Mouse (Mus musculus): ENCODE measurements around the gene Ahdc1. TPM values are rescaled to one million over a fixed set of nuclear protein-coding genes. Genes with fewer than 3 reads are reported as not detected.
A peak's percentile ranks its signal among the peaks of the same experiment; 100 is the strongest.

Gene Ahdc1
- polyA plus RNA-seq (2012; fragmentation: generic; extraction: Trizol): 58.2 TPM

GRCm38 (mm10) chr4:133011028-133011820 is at the start of gene Ahdc1:
Ahdc1 (plus strand) TSS chr4:133011260.
- H3K4me3 ChIP-seq: peak within 1 kb of the TSS; percentile 92
- H3K36me3 ChIP-seq (ENCODE audit: control insufficient read depth, insufficient read depth): no peaks in the 10 kb centered on the region
- H3ac ChIP-seq (ENCODE audit: control insufficient read depth, insufficient read length): peak within 1 kb of the TSS; percentile 93
- TF ChIP-seq POLR2A (IDR thresholded peaks at IDR 0.05; ENCODE audit: insufficient read length, low read depth) (peak; percentile 96), MYOD1 (IDR thresholded peaks at IDR 0.05; ENCODE audit: control insufficient read depth in 1 of 3, insufficient read length in 2 of 3, low read depth in 2 of 3) (peak in 1 of 3 experiments; percentile 37), MAX (IDR thresholded peaks at IDR 0.05; ENCODE audit: low read depth) (no peak), USF1 (IDR thresholded peaks at IDR 0.05; ENCODE audit: low read depth) (no peak), POLR2AphosphoS2 (IDR thresholded peaks at IDR 0.05; ENCODE audit: insufficient read length, low read depth) (peak; percentile 88), SRF (IDR thresholded peaks at IDR 0.05; ENCODE audit: control insufficient read depth, insufficient read length, low read depth) (no peak), MYOG (IDR thresholded peaks at IDR 0.05; ENCODE audit: control insufficient read depth in 1 of 3, insufficient read depth in 1 of 3, insufficient read length in 2 of 3, low read depth in 2 of 3) (peak in 1 of 3 experiments; percentile 4), CEBPB (IDR thresholded peaks at IDR 0.05; ENCODE audit: insufficient read depth, poor library complexity, severe bottlenecking) (no peak), REST (IDR thresholded peaks at IDR 0.05; ENCODE audit: insufficient read depth, insufficient read length) (no peak)
- H3K79me2 ChIP-seq (ENCODE audit: control insufficient read depth, insufficient read depth): peaks cover 25% of the 10 kb centered on the region
- H3K4me2 ChIP-seq (ENCODE audit: low read depth): peak within 1 kb of the TSS; percentile 89
- H3K27me3 ChIP-seq (ENCODE audit: control insufficient read depth, insufficient read depth, insufficient read length): no peaks in the 10 kb centered on the region

GRCm38 (mm10) chr4:132961866-132962265 is 49.2 kb upstream of the Ahdc1 start:
- Histone ChIP-seq H3ac (ENCODE audit: control insufficient read depth, insufficient read length) (no peak overlapping the region), H3K79me2 (ENCODE audit: control insufficient read depth, insufficient read depth) (no peaks in the 10 kb centered on the region), H3K4me3 (no peak overlapping the region), H3K36me3 (ENCODE audit: control insufficient read depth, insufficient read depth) (no peaks in the 10 kb centered on the region), H3K27me3 (ENCODE audit: control insufficient read depth, insufficient read depth, insufficient read length) (peaks cover 9% of the 10 kb centered on the region), H3K4me2 (ENCODE audit: low read depth) (no peak overlapping the region)
- TF ChIP-seq TCF3 (IDR thresholded peaks at IDR 0.05; ENCODE audit: insufficient read length, low read depth): no peak
- TF ChIP-seq SRF (IDR thresholded peaks at IDR 0.05; ENCODE audit: control insufficient read depth, insufficient read length, low read depth): no peak
- no peak for TF ChIP-seq MAX (IDR thresholded peaks at IDR 0.05; ENCODE audit: low read depth)
- no peak for TF ChIP-seq POLR2AphosphoS2 (IDR thresholded peaks at IDR 0.05; ENCODE audit: insufficient read length, low read depth)
- TF ChIP-seq REST (IDR thresholded peaks at IDR 0.05; ENCODE audit: insufficient read depth, insufficient read length): no peak
- TF ChIP-seq MYOD1 (IDR thresholded peaks at IDR 0.05; ENCODE audit: control insufficient read depth in 1 of 3, insufficient read length in 2 of 3, low read depth in 2 of 3): no peak
- TF ChIP-seq E2F4 (IDR thresholded peaks at IDR 0.05; ENCODE audit: insufficient read depth): no peak
- TF ChIP-seq CEBPB (IDR thresholded peaks at IDR 0.05; ENCODE audit: insufficient read depth, poor library complexity, severe bottlenecking): no peak
- TF ChIP-seq TCF12 (IDR thresholded peaks at IDR 0.05; ENCODE audit: insufficient read depth, poor library complexity, severe bottlenecking): no peak
- no peak for TF ChIP-seq MYOG (IDR thresholded peaks at IDR 0.05; ENCODE audit: control insufficient read depth in 1 of 3, insufficient read depth in 1 of 3, insufficient read length in 2 of 3, low read depth in 2 of 3)
- TF ChIP-seq USF1 (IDR thresholded peaks at IDR 0.05; ENCODE audit: low read depth): no peak
- TF ChIP-seq POLR2A (IDR thresholded peaks at IDR 0.05; ENCODE audit: insufficient read length, low read depth): no peak

DNA sequence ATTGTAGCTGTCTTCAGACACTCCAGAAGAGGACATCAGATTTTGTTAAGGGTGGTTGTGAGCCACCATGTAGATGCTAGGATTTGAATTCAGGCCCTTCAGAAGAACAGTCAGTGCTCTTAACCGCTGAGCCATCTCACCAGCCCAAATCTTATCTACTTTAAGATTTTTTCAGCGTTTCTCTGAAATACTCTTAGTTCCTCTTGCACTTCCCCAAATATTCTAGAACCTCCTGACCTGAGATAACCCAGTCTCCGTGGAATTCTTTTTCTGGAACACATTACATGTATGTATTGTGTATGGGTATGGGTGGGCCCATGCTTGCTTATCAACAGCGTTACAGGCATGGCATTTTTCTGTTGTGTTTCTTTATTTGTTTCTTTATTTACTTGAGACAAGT is 48.4 kb upstream of the Ahdc1 start:
- H3ac ChIP-seq (ENCODE audit: control insufficient read depth, insufficient read length): no peak overlapping the region
- no peak overlapping the region for H3K4me3 ChIP-seq
- H3K27me3 ChIP-seq (ENCODE audit: control insufficient read depth, insufficient read depth, insufficient read length): peaks cover 9% of the 10 kb centered on the region
- TF ChIP-seq MAX (IDR thresholded peaks at IDR 0.05; ENCODE audit: low read depth) (no peak), SRF (IDR thresholded peaks at IDR 0.05; ENCODE audit: control insufficient read depth, insufficient read length, low read depth) (no peak), MYOD1 (IDR thresholded peaks at IDR 0.05; ENCODE audit: control insufficient read depth in 1 of 3, insufficient read length in 2 of 3, low read depth in 2 of 3) (no peak), E2F4 (IDR thresholded peaks at IDR 0.05; ENCODE audit: insufficient read depth) (no peak), REST (IDR thresholded peaks at IDR 0.05; ENCODE audit: insufficient read depth, insufficient read length) (no peak), USF1 (IDR thresholded peaks at IDR 0.05; ENCODE audit: low read depth) (no peak), POLR2AphosphoS2 (IDR thresholded peaks at IDR 0.05; ENCODE audit: insufficient read length, low read depth) (no peak), POLR2A (IDR thresholded peaks at IDR 0.05; ENCODE audit: insufficient read length, low read depth) (no peak), CEBPB (IDR thresholded peaks at IDR 0.05; ENCODE audit: insufficient read depth, poor library complexity, severe bottlenecking) (no peak), MYOG (IDR thresholded peaks at IDR 0.05; ENCODE audit: control insufficient read depth in 1 of 3, insufficient read depth in 1 of 3, insufficient read length in 2 of 3, low read depth in 2 of 3) (no peak), TCF3 (IDR thresholded peaks at IDR 0.05; ENCODE audit: insufficient read length, low read depth) (no peak), TCF12 (IDR thresholded peaks at IDR 0.05; ENCODE audit: insufficient read depth, poor library complexity, severe bottlenecking) (no peak)
- H3K36me3 ChIP-seq (ENCODE audit: control insufficient read depth, insufficient read depth): no peaks in the 10 kb centered on the region
- no peaks in the 10 kb centered on the region for H3K79me2 ChIP-seq (ENCODE audit: control insufficient read depth, insufficient read depth)
- no peak overlapping the region for H3K4me2 ChIP-seq (ENCODE audit: low read depth)

DNA sequence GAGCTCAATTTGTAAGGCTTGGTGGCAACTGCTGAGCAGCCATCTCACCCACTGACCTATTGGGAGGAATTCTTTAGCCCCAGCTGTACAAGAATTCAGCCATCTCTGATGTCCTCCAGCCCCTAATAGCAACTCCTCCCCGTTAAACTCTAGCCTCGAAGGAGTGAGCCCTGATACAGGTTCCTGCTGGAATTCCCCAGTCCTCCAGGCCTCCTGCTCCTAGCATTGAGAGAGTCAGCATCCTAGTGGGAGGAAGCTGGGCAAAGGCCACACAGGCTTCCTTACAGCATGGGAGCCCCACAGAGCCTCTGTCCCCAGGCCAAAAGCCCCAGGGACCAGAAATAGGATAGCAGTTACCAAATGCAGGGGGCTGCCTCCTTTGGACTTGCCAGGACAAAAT is 47.6 kb upstream of the Ahdc1 start:
- TF ChIP-seq TCF3 (IDR thresholded peaks at IDR 0.05; ENCODE audit: insufficient read length, low read depth) (no peak), USF1 (IDR thresholded peaks at IDR 0.05; ENCODE audit: low read depth) (no peak), MAX (IDR thresholded peaks at IDR 0.05; ENCODE audit: low read depth) (no peak), TCF12 (IDR thresholded peaks at IDR 0.05; ENCODE audit: insufficient read depth, poor library complexity, severe bottlenecking) (no peak), REST (IDR thresholded peaks at IDR 0.05; ENCODE audit: insufficient read depth, insufficient read length) (no peak), E2F4 (IDR thresholded peaks at IDR 0.05; ENCODE audit: insufficient read depth) (no peak)
- H3ac ChIP-seq (ENCODE audit: control insufficient read depth, insufficient read length): no peak overlapping the region
- H3K79me2 ChIP-seq (ENCODE audit: control insufficient read depth, insufficient read depth): no peaks in the 10 kb centered on the region
- no peak overlapping the region for H3K4me2 ChIP-seq (ENCODE audit: low read depth)
- H3K27me3 ChIP-seq (ENCODE audit: control insufficient read depth, insufficient read depth, insufficient read length): peaks cover 9% of the 10 kb centered on the region
- H3K36me3 ChIP-seq (ENCODE audit: control insufficient read depth, insufficient read depth): no peaks in the 10 kb centered on the region
- H3K4me3 ChIP-seq: no peak overlapping the region

Measured in myocyte (in vitro differentiated cells).